Mouse (Mus musculus): ENCODE measurements around the gene Myo15b. TPM values are rescaled to one million over a fixed set of nuclear protein-coding genes. Genes with fewer than 3 reads are reported as not detected.

The Myo15b gene
- total RNA-seq, 2 experiments from 2014 or later = 2.1 to 5.4 TPM

GRCm38 (mm10) chr11:115859143-115859945 lies 1.1 kb downstream of the Myo15b start:
- peak; percentile 89 for ATAC-seq (replicated peaks; ENCODE audit: poor library complexity, severe bottlenecking)

DNA sequence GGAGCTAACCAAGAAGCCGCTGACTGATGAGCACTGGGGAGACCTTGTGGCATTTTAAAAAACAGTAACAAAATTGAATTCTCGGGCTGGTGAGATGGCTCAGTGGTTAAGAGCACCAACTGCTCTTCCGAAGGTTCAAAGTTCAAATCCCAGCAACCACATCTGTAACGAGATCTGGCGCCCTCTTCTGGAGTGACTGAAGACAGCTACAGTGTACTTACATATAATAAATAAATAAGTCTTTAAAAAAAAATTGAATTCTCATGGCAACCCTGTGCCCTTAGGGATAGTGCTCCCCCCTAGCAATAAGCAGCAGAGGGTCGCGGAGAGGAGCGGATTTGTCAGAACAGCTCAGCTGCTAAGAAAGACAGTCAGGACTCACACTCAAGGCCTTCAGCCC lies 5.7 kb downstream of the Myo15b start:
- ATAC-seq (replicated peaks; ENCODE audit: poor library complexity, severe bottlenecking) = no peak

DNA sequence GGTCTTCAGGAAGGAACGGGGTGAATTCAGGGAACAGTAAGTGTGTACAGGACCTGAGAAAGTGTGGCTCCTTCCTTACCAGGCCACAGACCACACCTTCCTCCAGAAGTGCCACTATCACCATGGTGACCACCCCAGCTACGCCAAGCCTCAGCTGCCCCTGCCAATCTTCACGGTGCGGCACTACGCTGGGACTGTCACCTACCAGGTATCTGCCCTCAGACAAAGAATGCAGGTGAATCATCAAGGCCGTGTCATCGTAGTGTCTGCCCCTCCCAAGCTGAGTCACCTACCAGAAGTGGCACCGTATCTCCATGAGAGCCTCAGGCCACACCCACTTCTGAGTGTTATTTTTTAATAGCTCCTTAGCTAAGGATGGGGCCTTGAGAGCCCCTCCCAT lies 11.2 kb downstream of the Myo15b start:
- peak; percentile 69 for ATAC-seq (replicated peaks; ENCODE audit: poor library complexity, severe bottlenecking)

DNA sequence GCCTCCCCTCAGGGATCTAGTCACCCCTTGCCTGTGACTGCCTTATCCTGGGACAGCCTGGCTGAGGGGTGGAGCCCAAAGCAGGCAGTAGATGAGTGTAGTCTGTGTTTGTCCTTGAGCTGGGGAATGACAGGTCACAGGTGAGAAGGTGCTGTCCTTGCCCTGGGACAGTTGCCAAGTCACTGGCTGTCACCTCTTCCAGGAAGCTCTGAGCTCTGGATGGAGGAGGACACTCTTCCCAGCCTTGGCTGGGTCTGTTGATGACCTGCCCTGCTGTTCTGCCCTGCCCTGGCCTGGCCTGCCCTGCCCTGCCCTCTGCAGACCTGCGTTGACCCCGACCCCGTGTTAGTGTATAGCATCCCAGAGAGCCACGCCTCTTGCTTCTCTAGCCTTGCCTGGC lies 14.2 kb downstream of the Myo15b start:
- no peak for ATAC-seq (replicated peaks; ENCODE audit: poor library complexity, severe bottlenecking)

- ATAC-seq (replicated peaks; ENCODE audit: poor library complexity, severe bottlenecking) = no peak
These were observed 17.7 kb downstream of the Myo15b start for GRCm38 (mm10) chr11:115875935-115876334.

- no peak for ATAC-seq (replicated peaks; ENCODE audit: poor library complexity, severe bottlenecking)
These were observed 18.2 kb downstream of the Myo15b start for GRCm38 (mm10) chr11:115876438-115876837.

DNA sequence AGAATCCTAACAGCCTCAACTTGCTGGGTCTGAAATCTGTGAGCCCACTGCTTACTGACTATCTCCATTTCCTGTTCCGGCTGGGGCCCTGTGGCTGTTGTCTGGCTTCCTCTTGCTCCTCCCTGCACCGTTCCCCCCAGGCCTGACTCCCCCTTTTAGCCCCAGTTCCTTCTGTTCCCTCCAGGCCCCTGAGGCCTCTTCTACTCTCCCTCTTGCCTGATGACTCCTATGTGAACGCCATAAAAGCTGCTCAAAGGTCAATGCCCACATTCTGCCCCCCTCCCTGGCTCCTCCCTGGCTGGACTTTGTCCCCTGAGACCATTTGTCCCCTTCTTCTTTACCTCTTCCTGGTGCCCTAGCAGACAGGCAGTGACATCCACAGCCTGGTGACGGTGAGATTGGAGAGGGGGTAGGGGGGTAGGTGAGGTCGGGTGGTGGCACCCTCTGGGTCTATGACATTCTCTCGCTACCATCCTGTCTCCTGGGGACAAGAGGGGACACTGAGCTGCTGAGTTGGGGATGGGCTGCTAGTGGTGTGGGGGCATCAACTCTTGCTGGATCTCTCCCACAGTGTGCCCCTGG lies 19.1 kb downstream of the Myo15b start:
- ATAC-seq (replicated peaks; ENCODE audit: poor library complexity, severe bottlenecking) = peak; percentile 48

DNA sequence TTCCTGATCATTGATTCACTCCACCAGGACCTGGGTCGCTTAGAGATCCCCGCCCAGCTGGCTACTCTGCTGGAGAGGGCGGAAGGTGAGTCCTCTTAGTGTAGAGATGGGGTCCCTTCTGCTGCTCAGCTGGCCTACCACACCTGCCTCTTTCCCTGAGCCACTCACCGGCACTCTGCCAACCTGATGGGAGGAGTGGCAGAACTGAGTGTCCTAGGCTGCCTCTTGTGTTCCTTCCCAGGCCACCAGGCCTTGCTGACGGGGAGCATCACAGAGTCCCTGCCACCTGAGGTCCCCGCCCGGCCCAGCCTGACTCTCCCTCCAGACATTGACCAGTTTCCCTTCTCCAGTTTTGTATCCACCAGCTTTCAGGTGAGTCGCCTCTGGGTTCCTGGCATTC lies 19.9 kb downstream of the Myo15b start:
- ATAC-seq (replicated peaks; ENCODE audit: poor library complexity, severe bottlenecking) = no peak

DNA sequence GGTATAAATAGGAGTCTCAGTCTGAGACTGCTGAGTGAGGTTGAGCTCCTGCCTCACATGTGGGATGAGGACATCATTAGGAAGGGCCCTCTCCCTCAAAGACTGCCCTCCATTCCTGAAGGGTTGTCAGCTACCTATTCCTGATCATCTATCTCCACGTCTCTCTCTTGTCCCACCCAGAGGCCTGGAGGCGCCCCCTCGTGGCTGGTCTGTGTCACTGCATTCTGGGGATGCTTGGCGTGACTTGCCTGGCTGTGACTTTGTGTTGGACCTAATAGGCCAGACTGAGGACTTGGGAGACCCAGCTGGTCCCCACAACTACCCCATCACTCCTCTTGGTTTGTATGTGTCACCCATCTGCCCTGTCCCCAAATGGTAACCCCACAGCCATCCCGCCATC lies 22.8 kb downstream of the Myo15b start:
- peak; percentile 42 for ATAC-seq (replicated peaks; ENCODE audit: poor library complexity, severe bottlenecking)

DNA sequence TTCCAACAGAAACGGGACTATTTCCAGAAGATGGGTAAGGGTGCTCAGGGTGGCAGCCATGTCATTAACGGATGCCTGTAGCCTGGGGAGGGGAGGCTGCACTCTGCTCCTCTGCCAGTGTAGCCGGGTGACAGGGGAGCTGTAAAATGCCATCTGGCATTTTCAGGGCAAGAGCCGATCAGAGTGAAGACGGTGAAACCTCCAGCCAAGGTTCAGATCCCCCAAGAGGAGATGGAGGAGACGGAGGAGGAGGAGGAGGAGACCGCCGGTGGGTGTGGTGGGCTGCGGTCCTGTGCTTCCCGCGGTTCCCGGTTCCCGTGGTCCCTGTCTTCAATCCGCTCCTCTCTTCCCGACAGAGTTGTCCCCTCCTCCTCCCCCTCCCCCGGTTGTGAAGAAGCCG lies 25.0 kb downstream of the Myo15b start:
- ATAC-seq (replicated peaks; ENCODE audit: poor library complexity, severe bottlenecking) = no peak

- no peak for ATAC-seq (replicated peaks; ENCODE audit: poor library complexity, severe bottlenecking)
These were observed 26.2 kb downstream of the Myo15b start for GRCm38 (mm10) chr11:115884361-115884760.

DNA sequence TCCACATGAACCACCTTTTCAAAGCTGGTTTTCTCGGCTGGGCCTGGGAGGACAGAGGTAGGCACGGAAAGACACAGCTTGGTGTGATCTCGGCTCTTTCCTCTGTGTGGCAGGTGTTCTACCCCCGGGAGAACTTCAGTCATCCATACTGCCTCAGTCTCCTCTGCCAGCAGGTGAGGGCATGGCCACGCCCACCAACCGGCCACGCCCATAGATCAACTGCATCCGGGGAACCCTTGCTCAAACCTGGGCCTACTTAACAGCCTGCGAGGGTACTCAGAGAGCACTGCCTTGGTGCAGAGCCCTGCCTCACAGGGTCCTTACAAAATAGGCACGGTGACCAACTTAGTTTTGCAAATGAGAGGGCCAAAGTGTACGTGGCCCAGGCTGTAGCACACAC lies 27.1 kb downstream of the Myo15b start:
- no peak for ATAC-seq (replicated peaks; ENCODE audit: poor library complexity, severe bottlenecking)

DNA sequence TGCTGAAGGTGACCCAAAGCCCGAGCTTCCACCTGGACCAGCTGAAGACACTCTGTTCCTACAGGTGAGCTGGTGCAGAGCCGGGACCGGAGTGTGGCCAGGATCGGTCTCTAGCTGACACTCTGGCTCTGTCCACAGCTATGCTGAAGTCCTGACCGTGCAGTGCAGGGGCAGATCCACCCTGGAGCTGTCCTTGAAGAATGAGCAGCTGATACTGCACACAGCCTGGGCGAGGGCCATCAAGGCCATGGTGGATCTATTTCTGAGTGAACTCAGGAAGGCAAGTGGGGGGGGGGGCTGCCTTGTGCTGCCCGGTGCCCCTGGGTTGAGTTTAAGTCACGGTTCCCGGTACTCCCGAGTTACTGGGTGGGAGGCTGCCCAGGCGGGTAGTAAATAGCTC lies 28.2 kb downstream of the Myo15b start:
- ATAC-seq (replicated peaks; ENCODE audit: poor library complexity, severe bottlenecking) = no peak

DNA sequence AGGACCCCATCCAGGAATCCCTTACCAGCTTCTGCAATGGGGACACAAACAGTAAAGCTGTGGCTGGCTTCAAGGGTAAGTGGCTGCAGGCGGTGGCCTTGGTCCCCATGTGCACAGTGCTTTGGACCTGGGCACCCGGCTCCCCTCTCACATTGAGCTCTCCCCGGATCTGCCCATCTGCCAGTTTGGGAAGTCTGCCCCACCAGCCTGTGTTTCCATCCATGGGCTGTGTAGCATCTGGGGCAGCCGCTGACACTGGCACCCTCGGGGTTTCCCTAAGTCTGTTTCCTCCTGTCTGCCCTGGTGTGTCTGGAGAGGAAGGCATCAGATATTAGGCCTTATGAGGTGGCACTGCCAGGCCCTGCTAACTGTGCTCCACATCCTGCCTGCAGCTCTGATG lies 29.8 kb downstream of the Myo15b start:
- no peak for ATAC-seq (replicated peaks; ENCODE audit: poor library complexity, severe bottlenecking)

- ATAC-seq (replicated peaks; ENCODE audit: poor library complexity, severe bottlenecking) = no peak
These were observed 31.0 kb downstream of the Myo15b start for GRCm38 (mm10) chr11:115889159-115889558.

GRCm38 (mm10) chr11:115892213-115892612 lies 34.0 kb downstream of the Myo15b start:
- no peak for ATAC-seq (replicated peaks; ENCODE audit: poor library complexity, severe bottlenecking)

- ATAC-seq (replicated peaks; ENCODE audit: poor library complexity, severe bottlenecking) = no peak
These were observed 34.9 kb downstream of the Myo15b start for GRCm38 (mm10) chr11:115893071-115893470.

GRCm38 (mm10) chr11:115894755-115895520 lies 36.7 kb downstream of the Myo15b start:
- ATAC-seq (replicated peaks; ENCODE audit: poor library complexity, severe bottlenecking) = no peak

GRCm38 (mm10) chr11:115898446-115898845 lies 40.2 kb downstream of the Myo15b start:
- ATAC-seq (replicated peaks; ENCODE audit: poor library complexity, severe bottlenecking) = peak; percentile 24

- ATAC-seq (replicated peaks; ENCODE audit: poor library complexity, severe bottlenecking) = 0 out of 2 replicates have a peak, but pooled peaks have one; percentile 12
These were observed 40.7 kb downstream of the Myo15b start for GRCm38 (mm10) chr11:115898886-115899285.

Measured in granulocyte monocyte progenitor cell, adult 5-6 weeks (primary cell).